Mouse (Mus musculus) liver, embryonic 14.5 days (tissue): ENCODE measurements around the gene Olfr424.

Source experiments
- CTCF ChIP-seq: IDR thresholded peaks from 2 replicates; pipeline ENCODE4 v1.5.1; 2016; ENCODE audit warnings: antibody characterized with exemption, low read depth, control low read depth
- EP300 ChIP-seq: IDR thresholded peaks from 2 replicates; pipeline ENCODE4 v1.6.1; 2016; ENCODE audit warnings: antibody characterized with exemption, low read depth

- TF ChIP-seq EP300, result no peak
- no peak for TF ChIP-seq CTCF
Measured at GRCm38 (mm10) chr1:174103735-174104134, 27.6 kb upstream of the Olfr424 start.
